Mouse (Mus musculus) forebrain, embryonic 14.5 days (tissue): ENCODE data around the gene Cd83. TPM values are rescaled to one million over a fixed set of nuclear protein-coding genes. Genes with fewer than 3 reads are reported as not detected.
A peak's percentile ranks its signal among the peaks of the same experiment; 100 is the strongest.

Source experiments
- ATAC-seq: fragments of 200-750 bp; cut with Nextera tagmentation; 2 replicates; pipeline ENCODE4 v1.8.0; 2017; ENCODE audit warnings: mild to moderate bottlenecking, moderate library complexity
- DNase-seq: peaks from one replicate; pipeline ENCODE4 v3.0.0-alpha.2; 2015; ENCODE audit warnings: low spot score
- H3K27ac ChIP-seq: fragments of 300-500 bp; sonication (generic); 2 replicates; pipeline ENCODE4 v1.5.1; 2014; ENCODE audit warnings: low read depth, mild to moderate bottlenecking, control low read depth, low read length, moderate library complexity
- H3K27me3 ChIP-seq: fragments of 300-500 bp; sonication (generic); replicated peaks from 2 replicates; pipeline ENCODE4 v1.6.1; 2014; ENCODE audit warnings: low read length, control low read depth, mixed read lengths; ENCODE audit not compliant: control insufficient read depth, insufficient read depth
- H3K36me3 ChIP-seq: fragments of 300-500 bp; sonication (generic); 2 replicates; pipeline ENCODE4 v1.6.1; 2014; ENCODE audit warnings: low read length, control low read depth; ENCODE audit not compliant: control insufficient read depth, insufficient read depth
- H3K4me1 ChIP-seq: fragments of 300-500 bp; sonication (generic); 2 replicates; pipeline ENCODE4 v1.6.1; 2014; ENCODE audit warnings: antibody characterized with exemption, low read length, control low read depth; ENCODE audit not compliant: control insufficient read depth, insufficient read depth
- H3K4me2 ChIP-seq: fragments of 300-500 bp; sonication (generic); 2 replicates; pipeline ENCODE4 v1.6.1; 2014; ENCODE audit warnings: mild to moderate bottlenecking, control low read depth, low read length
- H3K4me3 ChIP-seq: fragments of 300-500 bp; sonication (generic); 2 replicates; pipeline ENCODE4 v1.5.1; 2014; ENCODE audit warnings: low read depth, low read length, control low read depth
- H3K9ac ChIP-seq: fragments of 300-500 bp; sonication (generic); 2 replicates; pipeline ENCODE4 v1.6.1; 2014; ENCODE audit warnings: mild to moderate bottlenecking, low read length, control low read depth, moderate library complexity
- H3K9me3 ChIP-seq: fragments of 300-500 bp; sonication (generic); replicated peaks from 2 replicates; pipeline ENCODE4 v1.6.1; 2016; ENCODE audit warnings: low read length, control low read depth, mixed read lengths; ENCODE audit not compliant: control insufficient read depth
- WGBS: fragments of 180-500 bp; shearing (Covaris S2); extraction: QIAGEN DNeasy Blood & Tissue Kit; methylation state at CpG from one replicate; pipeline ENCODE4 v1.1.7; 2014; 5-methylcytosine and 5-hydroxymethylcytosine counted together
- polyA plus RNA-seq: library from polyadenylated mRNA; unstranded; fragments of >200 nt; fragmentation: Nextera tagmentation; extraction: Ambion mirVana; gene quantifications from 2 replicates; pipeline ENCODE4 v1.2.1, GENCODE M21; 2014

Cd83 gene
- polyA plus RNA-seq, 1 experiment from 2014 or later = 9.1 TPM

GRCm38 (mm10) chr13:43800136-43800535 lies 15.6 kb downstream of the Cd83 start:
- Histone ChIP-seq H3K27me3 (no peaks in the 10 kb centered on the region), H3K4me1 (no peaks in the 10 kb centered on the region), H3K27ac (no peak overlapping the region), H3K9me3 (no peaks in the 10 kb centered on the region), H3K36me3 (no peaks in the 10 kb centered on the region), H3K4me3 (no peak overlapping the region), H3K4me2 (no peak overlapping the region), H3K9ac (no peak overlapping the region)
- ATAC-seq = no peak
- no peak for DNase-seq

GRCm38 (mm10) chr13:43801961-43802360 lies 17.4 kb downstream of the Cd83 start:
- WGBS = 91% methylated on average over 3 of the region's 3 CpGs
- ATAC-seq (no peak), DNase-seq (no peak)
- Histone ChIP-seq H3K4me1 (peaks cover 9% of the 10 kb centered on the region), H3K27me3 (no peaks in the 10 kb centered on the region), H3K9ac (no peak overlapping the region), H3K36me3 (no peaks in the 10 kb centered on the region), H3K4me2 (no peak overlapping the region), H3K4me3 (no peak overlapping the region), H3K9me3 (no peaks in the 10 kb centered on the region), H3K27ac (no peak overlapping the region)

- H3K27ac ChIP-seq = no peak overlapping the region
- H3K27me3 ChIP-seq = no peaks in the 10 kb centered on the region
- WGBS = 86% methylated on average over 8 of the region's 8 CpGs
- H3K4me2 ChIP-seq = no peak overlapping the region
- ATAC-seq = no peak
- no peak overlapping the region for H3K9ac ChIP-seq
- H3K36me3 ChIP-seq = no peaks in the 10 kb centered on the region
- no peak for DNase-seq
- H3K4me3 ChIP-seq = no peak overlapping the region
- H3K4me1 ChIP-seq = peaks cover 14% of the 10 kb centered on the region
- H3K9me3 ChIP-seq = no peaks in the 10 kb centered on the region
Observed at GRCm38 (mm10) chr13:43802361-43803137, 18.0 kb downstream of the Cd83 start.

GRCm38 (mm10) chr13:43804648-43805047 lies 20.1 kb downstream of the Cd83 start:
- Histone ChIP-seq H3K9me3 (no peaks in the 10 kb centered on the region), H3K4me3 (no peak overlapping the region), H3K4me2 (no peak overlapping the region), H3K36me3 (no peaks in the 10 kb centered on the region), H3K9ac (no peak overlapping the region), H3K27ac (no peak overlapping the region), H3K4me1 (peaks cover 14% of the 10 kb centered on the region), H3K27me3 (no peaks in the 10 kb centered on the region)
- DNase-seq = no peak
- WGBS = 94% methylated on average over 3 of the region's 3 CpGs
- no peak for ATAC-seq

GRCm38 (mm10) chr13:43805159-43805758 lies 20.7 kb downstream of the Cd83 start:
- Histone ChIP-seq H3K4me1 (peaks cover 14% of the 10 kb centered on the region), H3K9me3 (no peaks in the 10 kb centered on the region), H3K36me3 (no peaks in the 10 kb centered on the region), H3K4me3 (no peak overlapping the region), H3K27me3 (no peaks in the 10 kb centered on the region), H3K27ac (no peak overlapping the region), H3K9ac (no peak overlapping the region), H3K4me2 (no peak overlapping the region)
- no peak for ATAC-seq
- WGBS = 88% methylated on average over 5 of the region's 5 CpGs
- DNase-seq = no peak

GRCm38 (mm10) chr13:43806371-43807271 lies 22.0 kb downstream of the Cd83 start:
- ATAC-seq (peak; percentile 32; the same call in 1 of the 2 replicates), DNase-seq (peak; percentile 68)
- 25% methylated on average over 14 of the region's 14 CpGs for WGBS
- no peaks in the 10 kb centered on the region for H3K27me3 ChIP-seq
- H3K9me3 ChIP-seq = no peaks in the 10 kb centered on the region
- no peak overlapping the region for H3K27ac ChIP-seq
- 0 out of 2 replicates have a peak overlapping the region, but pooled peaks have one; percentile 5 for H3K4me2 ChIP-seq
- H3K4me3 ChIP-seq = no peak overlapping the region
- no peaks in the 10 kb centered on the region for H3K36me3 ChIP-seq
- H3K9ac ChIP-seq = no peak overlapping the region; the same call in 1 of the 2 replicates
- H3K4me1 ChIP-seq = peaks cover 14% of the 10 kb centered on the region

GRCm38 (mm10) chr13:43807272-43807675 lies 22.7 kb downstream of the Cd83 start:
- no peak overlapping the region for H3K27ac ChIP-seq

GRCm38 (mm10) chr13:43810621-43811020 lies 26.0 kb downstream of the Cd83 start:
- no peaks in the 10 kb centered on the region for H3K27me3 ChIP-seq
- ATAC-seq (no peak), DNase-seq (no peak)
- H3K36me3 ChIP-seq = no peaks in the 10 kb centered on the region
- H3K4me3 ChIP-seq = no peak overlapping the region
- WGBS = 87% methylated on average over 6 of the region's 6 CpGs
- H3K9me3 ChIP-seq = no peaks in the 10 kb centered on the region
- H3K27ac ChIP-seq = no peak overlapping the region
- H3K9ac ChIP-seq = no peak overlapping the region
- peaks cover 14% of the 10 kb centered on the region for H3K4me1 ChIP-seq
- no peak overlapping the region for H3K4me2 ChIP-seq

More at GRCm38 (mm10) chr13:43807272-43807675, 22.7 kb downstream of the Cd83 start:
- Histone ChIP-seq H3K4me3 (no peak overlapping the region), H3K9ac (no peak overlapping the region; the same call in 1 of the 2 replicates), H3K27me3 (no peaks in the 10 kb centered on the region), H3K36me3 (no peaks in the 10 kb centered on the region), H3K9me3 (no peaks in the 10 kb centered on the region), H3K4me2 (no peak overlapping the region), H3K4me1 (peaks cover 14% of the 10 kb centered on the region)
- peak; percentile 71 for DNase-seq
- ATAC-seq = peak; percentile 44; the same call in 1 of the 2 replicates
- WGBS = 20% methylated on average over 3 of the region's 3 CpGs
